In genomic region chr7:28290165-28290564, GRCm38 (mm10) we compare ENCODE assay signal across 8 mouse cellular contexts. TPM values are rescaled to one million over a fixed set of nuclear protein-coding genes. Genes with fewer than 3 reads are reported as not detected.
A peak's percentile ranks its signal among the peaks of the same experiment; 100 is the strongest.
DNase-seq lines count a peak whose midpoint lies in the region; ATAC-seq and TF ChIP-seq lines count a peak whose summit lies in the region.
"Had no signal": no experiment of that assay in that cellular context is flagged by ENCODE, and none has a peak within 500 bp of the region (broad histone marks: within the 10 kb centered on the region; RNA-seq: fewer than 3 reads in every experiment).

No protein-coding gene starts in this region.

- TF ChIP-seq POLR2A in lung, adult 2 months (IDR thresholded peaks at IDR 0.05; ENCODE audit: borderline replicate concordance, extremely low read depth, low read depth, low read length), result no peak

- no peak overlapping the region for H3K27ac ChIP-seq in embryonic facial prominence, embryonic 15.5 days (replicated peaks)
- H3K27ac ChIP-seq in limb, embryonic 10.5 days, result no peak overlapping the region
- H3K27ac ChIP-seq: macrophage had no signal

- H3K27me3 ChIP-seq in embryonic facial prominence, embryonic 15.5 days, result peaks cover 82% of the 10 kb centered on the region
- peaks cover 86% of the 10 kb centered on the region for H3K27me3 ChIP-seq in limb, embryonic 10.5 days (ENCODE audit: low read depth, poor library complexity, severe bottlenecking)

- ATAC-seq in embryonic facial prominence, embryonic 15.5 days (ENCODE audit: insufficient number of reproducible peaks, low FRiP score, low TSS enrichment, low read depth), result no peak

- no peaks in the 10 kb centered on the region for H3K9me3 ChIP-seq in embryonic facial prominence, embryonic 15.5 days (replicated peaks)
- no peaks in the 10 kb centered on the region for H3K9me3 ChIP-seq in limb, embryonic 10.5 days (replicated peaks)

- 2% methylated on average over 18 of the region's 18 CpGs for WGBS in lung, adult 2 months
- WGBS in embryonic facial prominence, embryonic 15.5 days, result under 1% methylated on average over 18 of the region's 18 CpGs
- WGBS in limb, embryonic 10.5 days, result under 1% methylated on average over 18 of the region's 18 CpGs

- H3K4me3 ChIP-seq in lung, adult 2 months (replicated peaks; ENCODE audit: extremely low read depth, low read depth, low read length), result no peak overlapping the region
- H3K4me3 ChIP-seq in embryonic facial prominence, embryonic 15.5 days (replicated peaks), result peak overlapping the region; percentile 22
- H3K4me3 ChIP-seq in limb, embryonic 10.5 days, result peak overlapping the region; percentile 44

- no peaks in the 10 kb centered on the region for H3K4me1 ChIP-seq in lung, adult 2 months (ENCODE audit: control insufficient read depth, insufficient read depth, low read length)
- peaks cover 16% of the 10 kb centered on the region for H3K4me1 ChIP-seq in embryonic facial prominence, embryonic 15.5 days
- H3K4me1 ChIP-seq in limb, embryonic 10.5 days, result peaks cover 25% of the 10 kb centered on the region

- DNase-seq in lung, postnatal 10 days, result peak; percentile 21
- DNase-seq in lung, adult 2 months, result no peak
- peak; percentile 46 for DNase-seq in limb, embryonic 10.5 days (ENCODE audit: low spot score)
- peak; percentile 63 for DNase-seq in retina, postnatal 1 day
- DNase-seq in frontal cortex, postnatal 14 days (ENCODE audit: low spot score in 2 of 2), result no peak
- no peak for DNase-seq in gastrocnemius, adult 18-20 months (ENCODE audit: low spot score)

- peak overlapping the region; percentile 49 for H3K4me2 ChIP-seq in embryonic facial prominence, embryonic 15.5 days (replicated peaks)

- no peak overlapping the region for H3K9ac ChIP-seq in embryonic facial prominence, embryonic 15.5 days

- TF ChIP-seq CTCF in lung, adult 2 months (IDR thresholded peaks at IDR 0.05; ENCODE audit: insufficient read depth, low read length), result no peak

- no peaks in the 10 kb centered on the region for H3K36me3 ChIP-seq in embryonic facial prominence, embryonic 15.5 days
- H3K36me3 ChIP-seq in limb, embryonic 10.5 days, result no peaks in the 10 kb centered on the region

RNA-seq across cellular contexts. Expression of gene Selenov, which starts 0.8 kb away (rescaled TPM):
- polyA plus RNA-seq in lung, adult 2 months (2012; rRNA removed), result not detected in 2 replicates
- polyA plus RNA-seq in embryonic facial prominence, embryonic 15.5 days (2015; fragmentation: Nextera tagmentation; extraction: Ambion mirVana), result 0.13 and 0.30 TPM in 2 replicates
- not detected in 2 replicates for polyA plus RNA-seq in limb, embryonic 10.5 days (2016; fragmentation: Nextera tagmentation; extraction: Ambion mirVana)
- not detected for total RNA-seq in gastrocnemius, adult 18-20 months (2021)
- polyA plus RNA-seq: macrophage had no signal

RNA-seq across cellular contexts. Expression of gene Dll3, which starts 11.9 kb away (rescaled TPM):
- polyA plus RNA-seq in lung, adult 2 months (2012; rRNA removed), result 0.12 and 0.20 TPM in 2 replicates
- polyA plus RNA-seq in embryonic facial prominence, embryonic 15.5 days (2015; fragmentation: Nextera tagmentation; extraction: Ambion mirVana), result 2.0 and 2.4 TPM in 2 replicates
- polyA plus RNA-seq in limb, embryonic 10.5 days (2016; fragmentation: Nextera tagmentation; extraction: Ambion mirVana), result 0.56 and 2.3 TPM in 2 replicates
- not detected for total RNA-seq in gastrocnemius, adult 18-20 months (2021)
- polyA plus RNA-seq: macrophage had no signal

RNA-seq across cellular contexts. Expression of gene Eid2b, which starts 12.6 kb away (rescaled TPM):
- 11.9 and 15.6 TPM in 2 replicates for polyA plus RNA-seq in lung, adult 2 months (2012; rRNA removed)
- 13.6 and 15.5 TPM in 2 replicates for polyA plus RNA-seq in embryonic facial prominence, embryonic 15.5 days (2015; fragmentation: Nextera tagmentation; extraction: Ambion mirVana)
- polyA plus RNA-seq in limb, embryonic 10.5 days (2016; fragmentation: Nextera tagmentation; extraction: Ambion mirVana), result 7.6 and 11.2 TPM in 2 replicates
- 1 to 10 TPM; 6.3 to 6.9 TPM for total RNA-seq in gastrocnemius, adult 18-20 months (2021)

RNA-seq across cellular contexts. Expression of gene Timm50, which starts 21.7 kb away (rescaled TPM):
- polyA plus RNA-seq in lung, adult 2 months (2012; rRNA removed), result 38.8 and 44.4 TPM in 2 replicates
- 125 and 128 TPM in 2 replicates for polyA plus RNA-seq in embryonic facial prominence, embryonic 15.5 days (2015; fragmentation: Nextera tagmentation; extraction: Ambion mirVana)
- 223 and 243 TPM in 2 replicates for polyA plus RNA-seq in limb, embryonic 10.5 days (2016; fragmentation: Nextera tagmentation; extraction: Ambion mirVana)
- 10 to 100 TPM; 40.4 to 48.4 TPM for total RNA-seq in gastrocnemius, adult 18-20 months (2021)

RNA-seq across cellular contexts. Expression of gene Eid2, which starts 22.5 kb away (rescaled TPM):
- polyA plus RNA-seq in lung, adult 2 months (2012; rRNA removed), result 5.2 and 8.1 TPM in 2 replicates
- polyA plus RNA-seq in embryonic facial prominence, embryonic 15.5 days (2015; fragmentation: Nextera tagmentation; extraction: Ambion mirVana), result 3.8 and 5.5 TPM in 2 replicates
- polyA plus RNA-seq in limb, embryonic 10.5 days (2016; fragmentation: Nextera tagmentation; extraction: Ambion mirVana), result 2.9 and 3.9 TPM in 2 replicates
- 1 to 10 TPM; 3.9 to 4.6 TPM for total RNA-seq in gastrocnemius, adult 18-20 months (2021)

Comparison
In these comparisons a context has a peak if more than half of its experiments do, and no peak if none do; other contexts are left out.
1. DNase-seq: peak in lung, postnatal 10 days (single experiment), limb, embryonic 10.5 days (single experiment) and retina, postnatal 1 day (single experiment); none in lung, adult 2 months (single experiment), frontal cortex, postnatal 14 days (0 of 2) and gastrocnemius, adult 18-20 months (single experiment).